Mouse (Mus musculus) liver, postnatal 0 days (tissue): ENCODE data around the gene Thsd4.

ENCODE experiments used
- CTCF ChIP-seq: sonication (generic); IDR thresholded peaks from 2 replicates; pipeline ENCODE4 v1.5.1; 2016; ENCODE audit warnings: antibody characterized with exemption, low read depth
- EP300 ChIP-seq: IDR thresholded peaks from 2 replicates; pipeline ENCODE4 v1.6.1; 2016; ENCODE audit warnings: antibody characterized with exemption, low read depth, mild to moderate bottlenecking

DNA sequence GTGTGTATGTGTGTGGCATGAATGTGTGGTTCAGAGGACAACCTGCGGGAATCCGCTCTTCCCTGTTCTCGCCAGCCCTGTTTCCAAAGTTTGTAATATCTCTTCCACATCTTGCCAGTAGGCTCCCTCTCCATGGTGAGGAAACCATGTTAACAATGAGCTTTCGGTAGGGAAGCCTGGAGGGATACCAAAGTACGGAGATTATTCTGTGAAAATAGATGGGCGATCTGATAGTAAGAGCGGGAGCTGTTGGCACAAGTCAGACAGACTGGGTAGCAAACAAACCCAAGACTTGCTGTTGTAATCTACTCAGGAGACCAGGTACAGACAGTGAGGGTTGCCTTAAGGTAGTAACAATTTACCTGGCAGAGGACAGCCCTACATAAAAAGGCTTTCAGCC is 42.0 kb upstream of the Thsd4 start:
- TF ChIP-seq CTCF (no peak), EP300 (no peak)
